Comparison of ENCODE assay signal across 9 mouse cellular contexts in genomic region chr1:126568520-126569197, GRCm38 (mm10).
DNase-seq lines count a peak whose midpoint lies in the region; ATAC-seq and TF ChIP-seq lines count a peak whose summit lies in the region.
"Had no signal": no experiment of that assay in that cellular context is flagged by ENCODE, and none has a peak within 500 bp of the region (broad histone marks: within the 10 kb centered on the region; RNA-seq: fewer than 3 reads in every experiment).

No protein-coding gene starts in this region.

- no peak overlapping the region for H3K27ac ChIP-seq in intestine, embryonic 14.5 days (ENCODE audit: low read depth)
- no peak overlapping the region for H3K27ac ChIP-seq in intestine, embryonic 16.5 days (ENCODE audit: low read length)
- no peak overlapping the region for H3K27ac ChIP-seq in liver, postnatal 0 days (ENCODE audit: low read depth)
- no peak overlapping the region for H3K27ac ChIP-seq in heart, embryonic 11.5 days (ENCODE audit: low read depth, low read length)
- H3K27ac ChIP-seq: embryonic facial prominence, embryonic 15.5 days had no signal

- peak; percentile 61 for DNase-seq in intestine, embryonic 14.5 days (ENCODE audit: low spot score)
- DNase-seq in B cell, adult 2 months, result peak; percentile 7 to 13
- peak; percentile 14 for DNase-seq in WW6 (ENCODE audit: low read depth, low spot score)
- peak; percentile 56 for DNase-seq in embryo, embryonic 11 days
- DNase-seq in liver, postnatal 0 days, result peak; percentile 56
- DNase-seq in thymus, postnatal 0 days (ENCODE audit: low spot score), result peak; percentile 48

- no peaks in the 10 kb centered on the region for H3K9me3 ChIP-seq in intestine, embryonic 14.5 days (ENCODE audit: control insufficient read depth, low read length)
- no peaks in the 10 kb centered on the region for H3K9me3 ChIP-seq in intestine, embryonic 16.5 days (ENCODE audit: control insufficient read depth, low read length)
- H3K9me3 ChIP-seq in liver, postnatal 0 days (ENCODE audit: low read length), result no peaks in the 10 kb centered on the region
- no peaks in the 10 kb centered on the region for H3K9me3 ChIP-seq in heart, embryonic 11.5 days (replicated peaks; ENCODE audit: control insufficient read depth, low read length)
- H3K9me3 ChIP-seq: embryonic facial prominence, embryonic 15.5 days had no signal

- no peak overlapping the region for H3K4me2 ChIP-seq in intestine, embryonic 14.5 days (ENCODE audit: low read length)
- H3K4me2 ChIP-seq in intestine, embryonic 16.5 days (ENCODE audit: low read depth, low read length), result no peak overlapping the region
- H3K4me2 ChIP-seq in liver, postnatal 0 days (ENCODE audit: low read depth, low read length), result no peak overlapping the region
- no peak overlapping the region for H3K4me2 ChIP-seq in heart, embryonic 11.5 days
- H3K4me2 ChIP-seq: embryonic facial prominence, embryonic 15.5 days had no signal

- TF ChIP-seq CTCF in liver, postnatal 0 days (IDR thresholded peaks at IDR 0.05; ENCODE audit: low read depth), result peak; percentile 72

- H3K9ac ChIP-seq in intestine, embryonic 14.5 days (ENCODE audit: low read length), result no peak overlapping the region
- no peak overlapping the region for H3K9ac ChIP-seq in intestine, embryonic 16.5 days (ENCODE audit: low read depth, low read length)
- H3K9ac ChIP-seq in liver, postnatal 0 days (replicated peaks), result no peak overlapping the region
- no peak overlapping the region for H3K9ac ChIP-seq in heart, embryonic 11.5 days (ENCODE audit: low read depth, low read length)
- H3K9ac ChIP-seq: embryonic facial prominence, embryonic 15.5 days had no signal

- H3K27me3 ChIP-seq in intestine, embryonic 14.5 days (replicated peaks; ENCODE audit: control insufficient read depth, insufficient read depth, low read length), result no peaks in the 10 kb centered on the region
- H3K27me3 ChIP-seq in intestine, embryonic 16.5 days (replicated peaks; ENCODE audit: control insufficient read depth, insufficient read depth, low read length), result no peaks in the 10 kb centered on the region
- no peaks in the 10 kb centered on the region for H3K27me3 ChIP-seq in liver, postnatal 0 days (ENCODE audit: insufficient read depth, low read length)
- no peaks in the 10 kb centered on the region for H3K27me3 ChIP-seq in heart, embryonic 11.5 days (ENCODE audit: control insufficient read depth, insufficient read depth, low read length)
- H3K27me3 ChIP-seq: embryonic facial prominence, embryonic 15.5 days had no signal

- WGBS in intestine, embryonic 14.5 days, result 92% methylated on average over 8 of the region's 8 CpGs
- WGBS in intestine, embryonic 16.5 days, result 91% methylated on average over 8 of the region's 8 CpGs
- 83% methylated on average over 8 of the region's 8 CpGs for WGBS in liver, postnatal 0 days (ENCODE audit: insufficient replicate concordance)
- 87% methylated on average over 8 of the region's 8 CpGs for WGBS in heart, embryonic 11.5 days (ENCODE audit: insufficient replicate concordance)

- H3K4me3 ChIP-seq in intestine, embryonic 14.5 days (ENCODE audit: low read depth, low read length), result no peak overlapping the region
- H3K4me3 ChIP-seq in intestine, embryonic 16.5 days (ENCODE audit: low read length), result no peak overlapping the region
- H3K4me3 ChIP-seq in liver, postnatal 0 days (ENCODE audit: low read depth, low read length), result no peak overlapping the region
- H3K4me3 ChIP-seq in heart, embryonic 11.5 days (ENCODE audit: low read depth, low read length), result no peak overlapping the region
- H3K4me3 ChIP-seq: embryonic facial prominence, embryonic 15.5 days had no signal

- no peaks in the 10 kb centered on the region for H3K36me3 ChIP-seq in intestine, embryonic 14.5 days (ENCODE audit: control insufficient read depth, insufficient read depth, low read length)
- H3K36me3 ChIP-seq in intestine, embryonic 16.5 days (ENCODE audit: control insufficient read depth, insufficient read depth, low read length), result no peaks in the 10 kb centered on the region
- H3K36me3 ChIP-seq in liver, postnatal 0 days (replicated peaks; ENCODE audit: insufficient read depth, low read length), result no peaks in the 10 kb centered on the region
- H3K36me3 ChIP-seq in heart, embryonic 11.5 days (ENCODE audit: control insufficient read depth, insufficient read depth, low read length), result no peaks in the 10 kb centered on the region
- H3K36me3 ChIP-seq: embryonic facial prominence, embryonic 15.5 days had no signal

- TF ChIP-seq EP300 in liver, postnatal 0 days (IDR thresholded peaks at IDR 0.05; ENCODE audit: low read depth), result no peak

- H3K4me1 ChIP-seq in intestine, embryonic 14.5 days (replicated peaks; ENCODE audit: control insufficient read depth, insufficient read depth, low read length), result no peaks in the 10 kb centered on the region
- H3K4me1 ChIP-seq in intestine, embryonic 16.5 days (ENCODE audit: control insufficient read depth, insufficient read depth, low read length), result no peaks in the 10 kb centered on the region
- H3K4me1 ChIP-seq in liver, postnatal 0 days (ENCODE audit: insufficient read depth), result peaks cover 2% of the 10 kb centered on the region; the same call in 1 of the 2 replicates
- H3K4me1 ChIP-seq in heart, embryonic 11.5 days (ENCODE audit: control insufficient read depth, insufficient read depth, low read length), result no peaks in the 10 kb centered on the region
- H3K4me1 ChIP-seq: embryonic facial prominence, embryonic 15.5 days had no signal

- ATAC-seq in intestine, embryonic 14.5 days (replicated peaks; ENCODE audit: low FRiP score, low TSS enrichment, low read depth), result no peak
- no peak for ATAC-seq in intestine, embryonic 16.5 days
- no peak for ATAC-seq in liver, postnatal 0 days
- ATAC-seq in heart, embryonic 11.5 days (replicated peaks; ENCODE audit: insufficient number of reproducible peaks, low FRiP score, low TSS enrichment), result no peak

Comparison
In these comparisons a context has a peak if more than half of its experiments do, and no peak if none do; other contexts are left out.
1. DNase-seq: peak in every context shown above with its lines; median percentile 61 in intestine, embryonic 14.5 days; 56 in embryo, embryonic 11 days; 56 in liver, postnatal 0 days; 48 in thymus, postnatal 0 days; 14 in WW6; 10 in B cell, adult 2 months.